Mouse (Mus musculus): Measurements from ENCODE around the gene Vcam1. TPM values are rescaled to one million over a fixed set of nuclear protein-coding genes. Genes with fewer than 3 reads are reported as not detected.

Vcam1 gene
- polyA plus RNA-seq, 1 experiment from 2014 or later = 7.2 TPM

GRCm38 (mm10) chr3:116141226-116141625 lies 11.7 kb upstream of the Vcam1 start:
- Histone ChIP-seq H3K4me1 (replicated peaks; ENCODE audit: control insufficient read depth, insufficient read depth, low read length) (no peaks in the 10 kb centered on the region), H3K9ac (ENCODE audit: low read depth, low read length) (no peak overlapping the region), H3K27me3 (replicated peaks; ENCODE audit: control insufficient read depth, insufficient read depth, low read length) (no peaks in the 10 kb centered on the region), H3K9me3 (ENCODE audit: control insufficient read depth) (no peaks in the 10 kb centered on the region), H3K4me3 (ENCODE audit: low read depth, low read length) (no peak overlapping the region), H3K4me2 (replicated peaks; ENCODE audit: low read depth) (no peak overlapping the region), H3K27ac (ENCODE audit: low read depth, low read length) (no peak overlapping the region), H3K36me3 (ENCODE audit: control insufficient read depth, insufficient read depth) (no peaks in the 10 kb centered on the region)
- ATAC-seq = no peak
- TF ChIP-seq CTCF (IDR thresholded peaks at IDR 0.05; ENCODE audit: low read depth) = no peak
- 91% methylated on average over 3 of the region's 3 CpGs for WGBS

- Histone ChIP-seq H3K36me3 (ENCODE audit: control insufficient read depth, insufficient read depth) (no peaks in the 10 kb centered on the region), H3K4me3 (ENCODE audit: low read depth, low read length) (no peak overlapping the region), H3K27me3 (replicated peaks; ENCODE audit: control insufficient read depth, insufficient read depth, low read length) (no peaks in the 10 kb centered on the region), H3K9me3 (ENCODE audit: control insufficient read depth) (no peaks in the 10 kb centered on the region), H3K9ac (ENCODE audit: low read depth, low read length) (no peak overlapping the region), H3K4me1 (replicated peaks; ENCODE audit: control insufficient read depth, insufficient read depth, low read length) (no peaks in the 10 kb centered on the region), H3K4me2 (replicated peaks; ENCODE audit: low read depth) (no peak overlapping the region), H3K27ac (ENCODE audit: low read depth, low read length) (no peak overlapping the region)
- WGBS = 47% methylated on average over 5 of the region's 5 CpGs
- no peak for TF ChIP-seq CTCF (IDR thresholded peaks at IDR 0.05; ENCODE audit: low read depth)
- ATAC-seq = no peak
Measured at GRCm38 (mm10) chr3:116139000-116139399, 9.5 kb upstream of the Vcam1 start.

GRCm38 (mm10) chr3:116138081-116138480 lies 8.6 kb upstream of the Vcam1 start:
- WGBS = 73% methylated on average over 5 of the region's 5 CpGs
- Histone ChIP-seq H3K4me3 (ENCODE audit: low read depth, low read length) (no peak overlapping the region), H3K4me2 (replicated peaks; ENCODE audit: low read depth) (no peak overlapping the region), H3K27ac (ENCODE audit: low read depth, low read length) (no peak overlapping the region), H3K9ac (ENCODE audit: low read depth, low read length) (no peak overlapping the region), H3K36me3 (ENCODE audit: control insufficient read depth, insufficient read depth) (no peaks in the 10 kb centered on the region), H3K4me1 (replicated peaks; ENCODE audit: control insufficient read depth, insufficient read depth, low read length) (no peaks in the 10 kb centered on the region), H3K27me3 (replicated peaks; ENCODE audit: control insufficient read depth, insufficient read depth, low read length) (no peaks in the 10 kb centered on the region), H3K9me3 (ENCODE audit: control insufficient read depth) (no peaks in the 10 kb centered on the region)
- TF ChIP-seq CTCF (IDR thresholded peaks at IDR 0.05; ENCODE audit: low read depth) = no peak
- ATAC-seq = no peak

- Histone ChIP-seq H3K4me2 (replicated peaks; ENCODE audit: low read depth) (no peak overlapping the region), H3K9me3 (ENCODE audit: control insufficient read depth) (no peaks in the 10 kb centered on the region), H3K27me3 (replicated peaks; ENCODE audit: control insufficient read depth, insufficient read depth, low read length) (no peaks in the 10 kb centered on the region), H3K4me3 (ENCODE audit: low read depth, low read length) (no peak overlapping the region), H3K27ac (ENCODE audit: low read depth, low read length) (no peak overlapping the region), H3K9ac (ENCODE audit: low read depth, low read length) (no peak overlapping the region), H3K4me1 (replicated peaks; ENCODE audit: control insufficient read depth, insufficient read depth, low read length) (no peaks in the 10 kb centered on the region), H3K36me3 (ENCODE audit: control insufficient read depth, insufficient read depth) (no peaks in the 10 kb centered on the region)
- no peak for ATAC-seq
- TF ChIP-seq CTCF (IDR thresholded peaks at IDR 0.05; ENCODE audit: low read depth) = no peak
- 32% methylated on average over 5 of the region's 5 CpGs for WGBS
Measured at GRCm38 (mm10) chr3:116133363-116133762, 3.9 kb upstream of the Vcam1 start.

- WGBS = 88% methylated on average over 3 of the region's 3 CpGs
- no peaks in the 10 kb centered on the region for H3K9me3 ChIP-seq (ENCODE audit: control insufficient read depth)
Measured at GRCm38 (mm10) chr3:116130711-116131110, 1.2 kb upstream of the Vcam1 start.

GRCm38 (mm10) chr3:116129841-116130595 lies 530 bp upstream of the Vcam1 start:
- H3K4me2 ChIP-seq (replicated peaks; ENCODE audit: low read depth) = no peak overlapping the region

More at GRCm38 (mm10) chr3:116130711-116131110, 1.2 kb upstream of the Vcam1 start:
- no peak for ATAC-seq
- H3K27ac ChIP-seq (ENCODE audit: low read depth, low read length) = no peak overlapping the region
- no peaks in the 10 kb centered on the region for H3K36me3 ChIP-seq (ENCODE audit: control insufficient read depth, insufficient read depth)
- TF ChIP-seq CTCF (IDR thresholded peaks at IDR 0.05; ENCODE audit: low read depth) = no peak
- H3K4me3 ChIP-seq (ENCODE audit: low read depth, low read length) = no peak overlapping the region
- H3K4me1 ChIP-seq (replicated peaks; ENCODE audit: control insufficient read depth, insufficient read depth, low read length) = no peaks in the 10 kb centered on the region
- H3K4me2 ChIP-seq (replicated peaks; ENCODE audit: low read depth) = no peak overlapping the region
- no peak overlapping the region for H3K9ac ChIP-seq (ENCODE audit: low read depth, low read length)
- no peaks in the 10 kb centered on the region for H3K27me3 ChIP-seq (replicated peaks; ENCODE audit: control insufficient read depth, insufficient read depth, low read length)

More at GRCm38 (mm10) chr3:116129841-116130595, 530 bp upstream of the Vcam1 start:
- Histone ChIP-seq H3K9me3 (ENCODE audit: control insufficient read depth) (no peaks in the 10 kb centered on the region), H3K36me3 (ENCODE audit: control insufficient read depth, insufficient read depth) (no peaks in the 10 kb centered on the region), H3K4me3 (ENCODE audit: low read depth, low read length) (no peak overlapping the region), H3K27me3 (replicated peaks; ENCODE audit: control insufficient read depth, insufficient read depth, low read length) (no peaks in the 10 kb centered on the region), H3K27ac (ENCODE audit: low read depth, low read length) (no peak overlapping the region), H3K4me1 (replicated peaks; ENCODE audit: control insufficient read depth, insufficient read depth, low read length) (no peaks in the 10 kb centered on the region), H3K9ac (ENCODE audit: low read depth, low read length) (no peak overlapping the region)
- WGBS = 43% methylated on average over 4 of the region's 4 CpGs
- TF ChIP-seq CTCF (IDR thresholded peaks at IDR 0.05; ENCODE audit: low read depth) = no peak
- no peak for ATAC-seq

Measured in intestine, postnatal 0 days (tissue).